Mouse (Mus musculus) ES-E14 (cell line): Measurements from ENCODE around the gene Gm28919. TPM values are rescaled to one million over a fixed set of nuclear protein-coding genes. Genes with fewer than 3 reads are reported as not detected.
"Not testable (repeated sequence)": the region's sequence is repeated elsewhere in the genome, so short reads cannot be mapped to it uniquely, and the experiment has no call there.

ENCODE experiments used
- DNase-seq: peaks from one replicate; pipeline ENCODE4 v3.0.0-alpha.2; 2013; ENCODE audit warnings: low read depth, low spot score
- H3K27ac ChIP-seq: 2 replicates; pipeline ENCODE4 v1.5.1; 2012; ENCODE audit warnings: low read depth, mild to moderate bottlenecking, low read length, moderate library complexity, mixed read lengths; ENCODE audit not compliant: poor library complexity, insufficient read depth, severe bottlenecking
- H3K36me3 ChIP-seq: 2 replicates; pipeline ENCODE4 v1.6.1; 2012; ENCODE audit warnings: mild to moderate bottlenecking, low read length, moderate library complexity, mixed read lengths; ENCODE audit not compliant: control insufficient read depth, poor library complexity, insufficient read depth, severe bottlenecking
- H3K4me1 ChIP-seq, 2 experiments: fragments of 150-350 bp in 1 of 2; sonication (generic) in 1 of 2; 2 replicates each; pipeline ENCODE4 v1.6.1; 2012; ENCODE audit warnings: low read length in 2 of 2, mild to moderate bottlenecking in 1 of 2, mixed read lengths in 1 of 2; ENCODE audit not compliant: control insufficient read depth in 2 of 2, insufficient read depth in 2 of 2, poor library complexity in 1 of 2
- H3K4me3 ChIP-seq, 2 experiments: fragments of 150-350 bp in 1 of 2; sonication (generic) in 1 of 2; 2 replicates each; pipeline ENCODE4 v1.5.1; 2012; ENCODE audit warnings: low read length in 2 of 2, low read depth in 1 of 2, mild to moderate bottlenecking in 1 of 2, mixed read lengths in 1 of 2; ENCODE audit not compliant: insufficient read depth in 1 of 2, poor library complexity in 1 of 2, severe bottlenecking in 1 of 2
- H3K9ac ChIP-seq: 2 replicates; pipeline ENCODE4 v1.6.1; 2012; ENCODE audit warnings: low read depth, mild to moderate bottlenecking, low read length, mixed read lengths; ENCODE audit not compliant: poor library complexity, insufficient read depth, severe bottlenecking
- H3K9me3 ChIP-seq: fragments of 150-350 bp; sonication (generic); 2 replicates; pipeline ENCODE4 v1.6.1; 2012; ENCODE audit warnings: low read depth, mild to moderate bottlenecking, low read length; ENCODE audit not compliant: control insufficient read depth, insufficient read depth
- in situ Hi-C, 2 experiments: fragments of 600-800 bp; cut with MboI; formaldehyde crosslinking; loops; one replicate each; pipeline ENCODE4 v1.15.1; 2025; ENCODE audit warnings: low sequenced_read_pairs in 2 of 2, inconsistent platforms in 1 of 2; ENCODE audit not compliant: unreplicated experiment in 2 of 2
- total RNA-seq: library from RNA; depleted of rRNA; stranded (reverse); fragments of 300-350 nt; gene quantifications from 2 replicates; pipeline ENCODE4 v1.2.3, GENCODE M21; 2012; rRNA removed

Gene Gm28919
- not detected in 2 replicates for total RNA-seq

- H3K27ac ChIP-seq, H3K4me1 ChIP-seq, DNase-seq, H3K36me3 ChIP-seq, H3K4me3 ChIP-seq, H3K9ac ChIP-seq, H3K9me3 ChIP-seq, in situ Hi-C loops: not testable (repeated sequence)
Observed at GRCm38 (mm10) chrY:6583246-6583645, at the start of gene Gm28919. Gene Gm28919, plus strand, starts transcription at chrY:6583546.

Other genes with a start within 250 kb of the Gm28919 start
- not detected in 2 replicates for gene Gm21719, start 99.3 kb downstream of the Gm28919 start, total RNA-seq